Mouse (Mus musculus) heart, postnatal 4 days (tissue): ENCODE measurements at regions not wholly inside any gene's neighbourhood (a gene's known extent, or its start where the extent isn't known, plus 50 kb on each side); places are given as distances from the start of the nearest gene placed in this dataset.

Experiments
- DNase-seq: peaks from one replicate; pipeline ENCODE4 v3.0.0; 2021

DNA sequence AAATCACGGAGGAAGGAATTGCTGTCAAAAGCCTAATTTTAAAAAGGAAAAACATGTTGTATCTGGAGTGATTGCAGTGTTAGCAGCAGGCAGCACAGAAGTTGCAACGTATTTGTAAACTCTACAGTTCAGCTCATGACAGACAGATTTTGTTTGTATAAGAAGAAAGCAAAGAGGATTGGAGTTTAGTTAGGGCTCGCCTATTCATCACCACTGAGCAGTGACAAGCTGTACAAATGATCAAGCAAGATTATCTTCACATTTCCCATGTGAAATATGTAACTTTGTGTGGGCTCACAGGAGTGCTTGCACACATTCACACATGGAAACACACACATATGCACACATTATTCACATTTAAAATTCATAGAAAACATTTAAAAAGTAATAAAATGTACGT lies 57.5 kb upstream of the Cenpw start:
- no peak for DNase-seq
